Mouse (Mus musculus) embryonic facial prominence, embryonic 14.5 days (tissue): ENCODE measurements at regions not wholly inside any gene's neighbourhood (a gene's known extent, or its start where the extent isn't known, plus 50 kb on each side); places are given as distances from the start of the nearest gene placed in this dataset.

ENCODE experiments used
- ATAC-seq: fragments of 200-750 bp; cut with Nextera tagmentation; 2 replicates; pipeline ENCODE4 v1.8.0; 2017; ENCODE audit warnings: low read depth, moderate number of reproducible peaks, moderate TSS enrichment
- DNase-seq: peaks from one replicate; pipeline ENCODE4 v3.0.0-alpha.2; 2015; ENCODE audit warnings: low spot score
- H3K27ac ChIP-seq: fragments of 300-500 bp; sonication (generic); replicated peaks from 2 replicates; pipeline ENCODE4 v1.5.1; 2014; ENCODE audit warnings: low read depth, mild to moderate bottlenecking, low read length, moderate library complexity
- H3K27me3 ChIP-seq: fragments of 300-500 bp; sonication (generic); replicated peaks from 2 replicates; pipeline ENCODE4 v1.6.1; 2014; ENCODE audit warnings: low read length; ENCODE audit not compliant: control insufficient read depth, insufficient read depth
- H3K36me3 ChIP-seq: fragments of 300-500 bp; sonication (generic); 2 replicates; pipeline ENCODE4 v1.6.1; 2014; ENCODE audit warnings: low read length, mixed read lengths; ENCODE audit not compliant: control insufficient read depth, insufficient read depth
- H3K4me1 ChIP-seq: fragments of 300-500 bp; sonication (generic); 2 replicates; pipeline ENCODE4 v1.6.1; 2014; ENCODE audit warnings: antibody characterized with exemption, low read length; ENCODE audit not compliant: control insufficient read depth, insufficient read depth
- H3K4me2 ChIP-seq: fragments of 300-500 bp; sonication (generic); 2 replicates; pipeline ENCODE4 v1.6.1; 2014; ENCODE audit warnings: low read depth, mild to moderate bottlenecking, low read length, moderate library complexity, mixed read lengths
- H3K4me3 ChIP-seq: fragments of 300-500 bp; sonication (generic); 2 replicates; pipeline ENCODE4 v1.5.1; 2014; ENCODE audit warnings: low read depth, mild to moderate bottlenecking, low read length
- H3K9ac ChIP-seq: fragments of 300-500 bp; sonication (generic); 2 replicates; pipeline ENCODE4 v1.6.1; 2014; ENCODE audit warnings: low read depth, mild to moderate bottlenecking, low read length, moderate library complexity, mixed read lengths
- H3K9me3 ChIP-seq: fragments of 300-500 bp; sonication (generic); 2 replicates; pipeline ENCODE4 v1.6.1; 2016; ENCODE audit warnings: low read length; ENCODE audit not compliant: control insufficient read depth
- WGBS: fragments of 180-500 bp; shearing (Covaris S2); extraction: QIAGEN DNeasy Blood & Tissue Kit; methylation state at CpG from one replicate; pipeline ENCODE4 v1.1.7; 2014; 5-methylcytosine and 5-hydroxymethylcytosine counted together

- no peak overlapping the region for H3K4me2 ChIP-seq
- no peak for ATAC-seq
- 81% methylated on average over 7 of the region's 7 CpGs for WGBS
Observed at GRCm38 (mm10) chr2:80794148-80794507, 177.1 kb downstream of the Nup35 start.

DNA sequence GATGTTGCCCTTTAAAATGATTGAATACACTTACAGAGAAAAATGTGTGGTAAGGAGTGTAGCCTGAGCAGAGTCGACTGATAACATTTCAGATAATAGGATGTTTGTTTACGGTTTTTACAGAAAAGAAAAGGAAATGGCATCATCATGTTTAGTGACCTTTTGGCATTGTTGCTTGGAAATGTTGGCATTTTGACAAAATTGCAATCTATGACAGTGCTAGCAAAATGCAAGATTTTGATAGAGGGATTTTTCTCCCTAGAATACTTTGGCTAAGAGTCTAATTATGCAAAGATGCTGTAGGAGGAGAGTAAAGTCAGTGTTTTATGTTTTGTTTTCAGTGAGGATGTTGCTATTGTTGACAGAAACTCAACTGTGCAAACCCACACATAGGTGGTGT, 202.2 kb downstream of the Nup35 start:
- Histone ChIP-seq H3K9ac (no peak overlapping the region), H3K9me3 (no peaks in the 10 kb centered on the region), H3K36me3 (no peaks in the 10 kb centered on the region), H3K27me3 (no peaks in the 10 kb centered on the region), H3K27ac (no peak overlapping the region), H3K4me1 (no peaks in the 10 kb centered on the region), H3K4me3 (no peak overlapping the region), H3K4me2 (no peak overlapping the region)
- 65% methylated on average over 2 of the region's 2 CpGs for WGBS
- DNase-seq (peak; percentile 6), ATAC-seq (no peak)

More at GRCm38 (mm10) chr2:80794148-80794507, 177.1 kb downstream of the Nup35 start:
- Histone ChIP-seq H3K9me3 (no peaks in the 10 kb centered on the region), H3K27me3 (no peaks in the 10 kb centered on the region), H3K27ac (no peak overlapping the region), H3K9ac (no peak overlapping the region), H3K36me3 (no peaks in the 10 kb centered on the region), H3K4me3 (no peak overlapping the region), H3K4me1 (no peaks in the 10 kb centered on the region)
- no peak for DNase-seq

GRCm38 (mm10) chr2:80851056-80851455, 234.0 kb downstream of the Nup35 start:
- Histone ChIP-seq H3K27me3 (no peaks in the 10 kb centered on the region), H3K4me1 (no peaks in the 10 kb centered on the region), H3K36me3 (no peaks in the 10 kb centered on the region), H3K9me3 (no peaks in the 10 kb centered on the region), H3K27ac (no peak overlapping the region), H3K4me2 (no peak overlapping the region), H3K9ac (no peak overlapping the region), H3K4me3 (no peak overlapping the region)
- ATAC-seq (no peak; the same call in 1 of the 2 replicates), DNase-seq (peak; percentile 40)
- WGBS, result 28% methylated on average over 1 of the region's 1 CpGs

DNA sequence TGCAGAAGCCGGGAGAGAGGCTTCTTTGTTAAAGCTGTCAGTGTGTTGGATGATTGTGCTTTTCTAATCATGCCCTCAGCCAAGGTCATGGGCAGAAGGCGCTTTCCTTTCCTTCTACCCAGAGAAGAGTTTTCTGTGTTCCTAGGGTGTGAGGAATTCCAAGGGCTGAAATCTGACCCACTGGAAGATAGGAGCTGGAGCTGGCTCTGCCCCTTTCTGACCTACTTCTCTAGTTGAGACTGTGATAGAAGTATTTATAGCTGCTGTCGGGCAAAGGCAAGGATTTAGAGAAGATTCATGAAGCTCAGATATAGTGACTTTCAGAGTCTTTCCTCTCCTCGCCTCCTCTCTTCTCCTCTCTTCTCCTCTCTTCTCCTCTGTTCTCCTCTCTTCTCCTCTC, 238.2 kb downstream of the Nup35 start:
- no peak overlapping the region for H3K4me3 ChIP-seq
- no peak overlapping the region for H3K4me2 ChIP-seq
- H3K27ac ChIP-seq, result no peak overlapping the region
- ATAC-seq, result no peak
- H3K27me3 ChIP-seq, result no peaks in the 10 kb centered on the region
- no peaks in the 10 kb centered on the region for H3K9me3 ChIP-seq
- no peak overlapping the region for H3K9ac ChIP-seq
- H3K4me1 ChIP-seq, result no peaks in the 10 kb centered on the region
- no peaks in the 10 kb centered on the region for H3K36me3 ChIP-seq
- WGBS, result 64% methylated on average over 3 of the region's 4 CpGs
- no peak for DNase-seq

GRCm38 (mm10) chr2:80870046-80870445, 253.0 kb downstream of the Nup35 start:
- H3K9me3 ChIP-seq, result no peaks in the 10 kb centered on the region
- no peaks in the 10 kb centered on the region for H3K4me1 ChIP-seq
- H3K4me3 ChIP-seq, result no peak overlapping the region
- 72% methylated on average over 8 of the region's 9 CpGs for WGBS
- no peak overlapping the region for H3K9ac ChIP-seq
- no peaks in the 10 kb centered on the region for H3K27me3 ChIP-seq
- ATAC-seq (no peak), DNase-seq (no peak)
- H3K4me2 ChIP-seq, result no peak overlapping the region
- H3K27ac ChIP-seq, result no peak overlapping the region
- H3K36me3 ChIP-seq, result no peaks in the 10 kb centered on the region

DNA sequence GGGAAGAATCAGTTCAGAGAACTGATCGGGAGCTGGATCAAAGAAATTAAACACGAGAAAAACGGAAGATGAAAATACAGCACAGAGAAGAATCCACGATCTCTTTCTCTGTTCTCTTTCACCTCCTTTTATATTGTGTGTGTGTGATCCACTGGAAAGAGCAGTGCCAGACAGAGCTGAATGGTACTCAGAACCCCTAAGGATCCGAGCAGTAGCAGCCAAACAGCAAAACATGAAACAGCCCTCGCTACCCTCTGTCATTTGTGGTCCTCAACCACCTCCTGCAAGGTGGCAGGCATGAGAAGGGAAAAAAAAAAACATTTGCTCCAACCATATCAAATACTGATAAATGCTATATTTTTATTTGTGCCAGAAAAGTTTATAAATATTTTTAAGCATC, 253.4 kb downstream of the Nup35 start:
- no peak overlapping the region for H3K9ac ChIP-seq
- WGBS, result 84% methylated on average over 6 of the region's 6 CpGs
- no peak overlapping the region for H3K4me2 ChIP-seq
- ATAC-seq (no peak), DNase-seq (no peak)
- H3K27me3 ChIP-seq, result no peaks in the 10 kb centered on the region
- H3K27ac ChIP-seq, result no peak overlapping the region
- H3K4me1 ChIP-seq, result no peaks in the 10 kb centered on the region
- no peaks in the 10 kb centered on the region for H3K36me3 ChIP-seq
- H3K4me3 ChIP-seq, result no peak overlapping the region
- no peaks in the 10 kb centered on the region for H3K9me3 ChIP-seq

DNA sequence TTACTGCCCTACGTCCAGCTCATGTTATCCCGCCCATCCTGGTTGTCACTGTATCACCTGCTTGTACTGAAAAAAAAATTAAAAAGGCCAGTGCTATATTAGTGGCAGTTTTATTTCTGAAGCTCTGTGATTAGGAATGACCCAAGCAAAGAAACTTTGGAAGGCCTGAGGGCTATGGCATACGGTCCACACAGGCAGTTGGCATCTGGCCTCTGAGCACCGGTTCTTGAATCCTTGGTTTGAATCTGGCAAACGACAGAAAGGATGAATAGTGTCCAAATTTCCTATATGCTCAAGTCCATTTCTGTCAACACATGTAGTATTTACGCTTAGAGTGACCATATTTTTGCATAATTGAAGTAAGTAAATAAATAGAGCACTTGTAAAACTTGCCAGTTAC, 254.3 kb downstream of the Nup35 start:
- no peaks in the 10 kb centered on the region for H3K27me3 ChIP-seq
- H3K36me3 ChIP-seq, result no peaks in the 10 kb centered on the region
- H3K9me3 ChIP-seq, result no peaks in the 10 kb centered on the region
- no peak overlapping the region for H3K9ac ChIP-seq
- H3K4me2 ChIP-seq, result no peak overlapping the region
- no peak for DNase-seq
- H3K4me3 ChIP-seq, result no peak overlapping the region
- H3K4me1 ChIP-seq, result no peaks in the 10 kb centered on the region
- H3K27ac ChIP-seq, result no peak overlapping the region
- ATAC-seq, result no peak
- 84% methylated on average over 6 of the region's 6 CpGs for WGBS

DNA sequence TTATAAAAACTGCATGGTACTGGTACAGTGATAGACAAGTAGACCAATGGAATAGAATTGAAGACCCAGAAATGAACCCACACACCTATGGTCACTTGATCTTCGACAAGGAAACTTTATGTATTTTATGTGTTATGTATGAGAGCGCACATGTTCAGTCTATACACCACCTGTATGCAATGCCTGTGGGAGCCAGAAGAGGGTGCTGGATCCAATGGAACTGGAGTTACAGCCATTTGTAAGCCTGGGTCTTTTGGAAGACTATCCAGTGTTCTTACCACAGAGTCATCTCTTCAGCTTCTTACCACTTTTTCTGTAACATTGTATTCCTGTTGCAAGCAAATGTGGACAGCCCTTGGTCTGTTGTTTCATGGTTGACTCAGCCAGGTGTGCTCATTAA, 261.4 kb downstream of the Nup35 start:
- Histone ChIP-seq H3K4me3 (no peak overlapping the region), H3K27me3 (no peaks in the 10 kb centered on the region), H3K4me2 (no peak overlapping the region), H3K9ac (no peak overlapping the region), H3K4me1 (no peaks in the 10 kb centered on the region), H3K9me3 (no peaks in the 10 kb centered on the region), H3K27ac (no peak overlapping the region), H3K36me3 (no peaks in the 10 kb centered on the region)
- no peak for ATAC-seq
- 91% methylated on average over 2 of the region's 2 CpGs for WGBS
- no peak for DNase-seq

DNA sequence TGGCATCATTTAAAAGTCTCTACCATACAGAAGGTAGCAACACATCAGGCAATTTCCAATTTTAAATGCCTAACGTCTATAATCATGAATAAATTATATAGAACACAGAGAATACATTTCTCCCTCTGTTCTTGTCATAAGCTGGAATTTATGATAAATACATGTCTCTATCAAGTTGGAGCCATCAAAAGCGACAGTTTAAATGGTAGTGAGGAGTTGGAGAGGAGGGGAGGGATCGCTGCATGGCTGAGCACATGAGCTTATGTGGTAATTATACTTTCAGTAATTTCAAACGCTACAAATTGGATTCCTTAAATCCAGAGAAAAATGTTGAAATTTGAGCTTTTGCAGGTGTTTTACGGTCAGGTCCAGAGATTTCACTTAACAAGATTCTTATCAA, 267.2 kb downstream of the Nup35 start:
- no peak for DNase-seq

More for the DNA sequence above, 267.2 kb downstream of the Nup35 start:
- WGBS, result 63% methylated on average over 5 of the region's 5 CpGs
- Histone ChIP-seq H3K4me3 (no peak overlapping the region), H3K4me2 (no peak overlapping the region), H3K27ac (no peak overlapping the region), H3K4me1 (no peaks in the 10 kb centered on the region), H3K9ac (no peak overlapping the region), H3K9me3 (no peaks in the 10 kb centered on the region), H3K36me3 (no peaks in the 10 kb centered on the region), H3K27me3 (no peaks in the 10 kb centered on the region)
- ATAC-seq, result no peak
